Mouse (Mus musculus) liver, embryonic 14.5 days (tissue): ENCODE measurements around the gene Baz2a. TPM values are rescaled to one million over a fixed set of nuclear protein-coding genes. Genes with fewer than 3 reads are reported as not detected.

Source experiments
- ATAC-seq: fragments of 200-750 bp; cut with Nextera tagmentation; 2 replicates; pipeline ENCODE4 v1.8.0; 2017; ENCODE audit warnings: moderate number of reproducible peaks, mild to moderate bottlenecking, moderate library complexity; ENCODE audit not compliant: insufficient read depth
- DNase-seq, 3 experiments: peaks; one replicate each; pipeline ENCODE4 v3.0.0-alpha.2; 2012 to 2013; ENCODE audit warnings: low read depth in 3 of 3, low spot score in 3 of 3
- H3K27ac ChIP-seq: fragments of 300-500 bp; sonication (generic); 2 replicates; pipeline ENCODE4 v1.5.1; 2014; ENCODE audit warnings: moderate library complexity, mild to moderate bottlenecking, control low read depth, inconsistent platforms
- H3K27me3 ChIP-seq: fragments of 300-500 bp; sonication (generic); 2 replicates; pipeline ENCODE4 v1.6.1; 2014; ENCODE audit warnings: mild to moderate bottlenecking, low read length, moderate library complexity; ENCODE audit not compliant: control insufficient read depth, insufficient read depth
- H3K36me3 ChIP-seq: fragments of 300-500 bp; sonication (generic); replicated peaks from 2 replicates; pipeline ENCODE4 v1.6.1; 2014; ENCODE audit warnings: low read depth; ENCODE audit not compliant: control insufficient read depth, insufficient read depth
- H3K4me1 ChIP-seq, 2 experiments: fragments of 200-500 bp in 1 of 2; fragments of 300-500 bp in 1 of 2; sonication (generic) in 1 of 2; replicated peaks; 2 replicates each; pipeline ENCODE4 v1.6.1; 2012 to 2014; ENCODE audit warnings: antibody characterized with exemption in 1 of 2, inconsistent platforms in 1 of 2, low read length in 1 of 2; ENCODE audit not compliant: control insufficient read depth in 2 of 2, insufficient read depth in 2 of 2
- H3K4me2 ChIP-seq: fragments of 300-500 bp; sonication (generic); 2 replicates; pipeline ENCODE4 v1.6.1; 2014; ENCODE audit warnings: low read depth, mild to moderate bottlenecking, control low read depth, moderate library complexity
- H3K4me3 ChIP-seq, 2 experiments: fragments of 200-500 bp in 1 of 2; fragments of 300-500 bp in 1 of 2; sonication (generic) in 1 of 2; 2 replicates each; pipeline ENCODE4 v1.5.1; 2012 to 2014; ENCODE audit warnings: low read depth in 2 of 2, low read length in 2 of 2, mild to moderate bottlenecking in 2 of 2, control low read depth in 1 of 2, inconsistent platforms in 1 of 2, moderate library complexity in 1 of 2; ENCODE audit not compliant: insufficient read depth in 1 of 2
- H3K9ac ChIP-seq: fragments of 300-500 bp; sonication (generic); replicated peaks from 2 replicates; pipeline ENCODE4 v1.6.1; 2014; ENCODE audit warnings: mild to moderate bottlenecking, control low read depth, moderate library complexity
- H3K9me3 ChIP-seq: fragments of 300-500 bp; sonication (generic); 2 replicates; pipeline ENCODE4 v1.6.1; 2016; ENCODE audit warnings: low read length, mixed read lengths; ENCODE audit not compliant: control insufficient read depth
- CTCF ChIP-seq: IDR thresholded peaks from 2 replicates; pipeline ENCODE4 v1.5.1; 2016; ENCODE audit warnings: antibody characterized with exemption, low read depth, control low read depth
- EP300 ChIP-seq: IDR thresholded peaks from 2 replicates; pipeline ENCODE4 v1.6.1; 2016; ENCODE audit warnings: antibody characterized with exemption, low read depth
- WGBS: fragments of 180-500 bp; shearing (Covaris S2); extraction: QIAGEN DNeasy Blood & Tissue Kit; methylation state at CpG from one replicate; pipeline ENCODE4 v1.1.7; 2014; ENCODE audit not compliant: insufficient replicate concordance; 5-methylcytosine and 5-hydroxymethylcytosine counted together
- polyA plus RNA-seq, 2 experiments: library from polyadenylated mRNA; depleted of rRNA in 1 of 2; stranded (reverse) in 1 of 2; unstranded in 1 of 2; fragments of >200 nt; fragmentation: Nextera tagmentation in 1 of 2; extraction: Ambion mirVana in 1 of 2; gene quantifications; 2 replicates each; pipeline versions ENCODE4 v1.2.1 to v1.2.3; 2012 to 2014

Baz2a gene
- polyA plus RNA-seq, 2 experiments = 9.1 to 9.5 TPM

DNA sequence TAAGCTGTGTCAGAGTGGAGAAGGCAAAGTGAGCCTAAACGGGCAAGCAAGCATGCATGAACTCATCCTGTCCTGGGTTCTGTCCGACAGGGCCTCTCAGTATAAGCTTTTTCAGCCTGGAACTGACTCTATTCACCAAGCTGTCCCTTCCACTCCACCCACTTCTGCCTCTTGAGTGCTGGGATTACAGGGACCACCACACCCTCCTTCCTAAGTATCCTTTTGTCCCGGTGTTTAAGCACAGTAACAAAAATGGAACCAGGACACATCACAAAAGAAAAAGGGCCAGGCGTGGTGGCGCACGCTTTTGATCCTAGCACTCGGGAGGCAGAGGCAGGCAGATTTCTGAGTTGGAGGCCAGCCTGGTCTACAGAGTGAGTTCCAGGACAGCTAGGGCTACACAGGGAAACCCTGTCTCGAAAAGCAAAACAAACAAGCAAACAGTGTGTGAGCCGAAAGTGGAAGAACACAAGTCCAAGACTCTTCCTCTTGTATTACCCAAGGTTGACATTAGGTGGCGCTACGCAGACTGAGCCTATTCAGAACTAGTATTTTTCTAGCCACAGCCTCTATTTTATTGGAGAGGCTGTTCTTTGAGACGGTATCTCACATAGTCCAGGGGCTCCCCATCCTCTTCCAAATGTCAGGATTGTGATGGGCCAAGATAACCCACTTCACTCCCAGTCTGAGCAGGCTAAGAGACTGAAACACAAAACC, 49.0 kb downstream of the Baz2a start:
- DNase-seq (peak; percentile 44 to 58 (median 55)), ATAC-seq (no peak)
- no peak overlapping the region for H3K9ac ChIP-seq
- H3K27ac ChIP-seq = no peak overlapping the region
- TF ChIP-seq CTCF = peak; percentile 82
- TF ChIP-seq EP300 = no peak
- no peaks in the 10 kb centered on the region; the same call in 1 of the 2 replicates for H3K36me3 ChIP-seq
- 51% methylated on average over 12 of the region's 12 CpGs for WGBS
- no peaks in the 10 kb centered on the region for H3K9me3 ChIP-seq
- no peaks in the 10 kb centered on the region for H3K27me3 ChIP-seq
- H3K4me2 ChIP-seq = no peak overlapping the region
- no peak overlapping the region for H3K4me3 ChIP-seq
- no peaks in the 10 kb centered on the region for H3K4me1 ChIP-seq

GRCm38 (mm10) chr10:128142165-128142564, 50.8 kb downstream of the Baz2a start:
- DNase-seq (no peak), ATAC-seq (no peak)
- no peak overlapping the region for H3K4me3 ChIP-seq
- WGBS = 64% methylated on average over 2 of the region's 2 CpGs
- no peak overlapping the region for H3K27ac ChIP-seq
- no peak overlapping the region for H3K9ac ChIP-seq
- no peaks in the 10 kb centered on the region for H3K27me3 ChIP-seq
- no peak overlapping the region for H3K4me2 ChIP-seq
- H3K36me3 ChIP-seq = no peaks in the 10 kb centered on the region
- H3K4me1 ChIP-seq = no peaks in the 10 kb centered on the region
- no peaks in the 10 kb centered on the region for H3K9me3 ChIP-seq
- no peak for TF ChIP-seq EP300
- 0 out of 2 replicates have a peak, but pooled peaks have one; percentile 22 for TF ChIP-seq CTCF

DNA sequence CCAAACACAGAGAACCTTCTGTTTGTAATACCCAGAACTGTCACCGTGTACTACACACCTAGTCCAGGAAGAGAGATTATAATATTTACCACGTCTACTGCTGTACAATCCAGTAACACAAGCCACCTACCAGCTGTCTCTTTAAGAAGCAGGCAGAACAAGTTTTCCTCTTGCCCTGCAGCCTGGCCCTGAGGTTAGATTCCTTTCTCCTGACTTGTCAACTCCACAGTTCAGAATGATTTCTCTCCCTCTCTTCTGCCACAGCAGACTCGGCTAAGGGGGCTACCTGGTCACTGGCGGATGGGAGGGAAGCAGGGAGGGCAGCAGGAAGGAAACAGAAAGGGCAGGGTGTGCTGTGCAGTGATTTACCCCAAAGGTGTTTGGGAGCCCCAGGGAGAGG, 52.3 kb downstream of the Baz2a start:
- H3K27me3 ChIP-seq = no peaks in the 10 kb centered on the region
- ATAC-seq (no peak), DNase-seq (no peak)
- no peak for TF ChIP-seq EP300
- TF ChIP-seq CTCF = no peak
- 59% methylated on average over 4 of the region's 4 CpGs for whole genome bisulfite sequencing
- no peak overlapping the region for H3K4me3 ChIP-seq
- H3K36me3 ChIP-seq = no peaks in the 10 kb centered on the region
- H3K9me3 ChIP-seq = no peaks in the 10 kb centered on the region
- no peak overlapping the region for H3K4me2 ChIP-seq
- no peak overlapping the region for H3K27ac ChIP-seq
- H3K4me1 ChIP-seq = no peaks in the 10 kb centered on the region
- no peak overlapping the region for H3K9ac ChIP-seq

GRCm38 (mm10) chr10:128144961-128145360, 53.6 kb downstream of the Baz2a start:
- Histone ChIP-seq H3K36me3 (no peaks in the 10 kb centered on the region), H3K4me1 (peaks cover 8% of the 10 kb centered on the region in 2 experiments), H3K27me3 (no peaks in the 10 kb centered on the region), H3K4me3 (no peak overlapping the region), H3K4me2 (no peak overlapping the region), H3K9ac (no peak overlapping the region), H3K27ac (no peak overlapping the region), H3K9me3 (no peaks in the 10 kb centered on the region)
- WGBS = 63% methylated on average over 2 of the region's 2 CpGs
- ATAC-seq = no peak
- DNase-seq = no peak
- TF ChIP-seq EP300 (no peak), CTCF (no peak)

GRCm38 (mm10) chr10:128148789-128149365, 57.5 kb downstream of the Baz2a start:
- peak overlapping the region in 1 of 2 experiments; percentile 59; a peak in 2 of 4 replicates for H3K4me3 ChIP-seq
- no peak for TF ChIP-seq EP300
- no peak for TF ChIP-seq CTCF

More at GRCm38 (mm10) chr10:128148789-128149365, 57.5 kb downstream of the Baz2a start:
- H3K36me3 ChIP-seq = no peaks in the 10 kb centered on the region
- ATAC-seq (no peak), DNase-seq (no peak)
- H3K9me3 ChIP-seq = no peaks in the 10 kb centered on the region
- peaks cover 11 to 12% of the 10 kb centered on the region in 2 experiments for H3K4me1 ChIP-seq
- H3K4me2 ChIP-seq = peak overlapping the region; percentile 81
- peak overlapping the region; percentile 76 for H3K9ac ChIP-seq
- WGBS = 76% methylated on average over 5 of the region's 5 CpGs
- H3K27me3 ChIP-seq = no peaks in the 10 kb centered on the region
- H3K27ac ChIP-seq = peak overlapping the region; percentile 77
